Comparison of ENCODE assay signal across 11 mouse cellular contexts in the genomic region with DNA sequence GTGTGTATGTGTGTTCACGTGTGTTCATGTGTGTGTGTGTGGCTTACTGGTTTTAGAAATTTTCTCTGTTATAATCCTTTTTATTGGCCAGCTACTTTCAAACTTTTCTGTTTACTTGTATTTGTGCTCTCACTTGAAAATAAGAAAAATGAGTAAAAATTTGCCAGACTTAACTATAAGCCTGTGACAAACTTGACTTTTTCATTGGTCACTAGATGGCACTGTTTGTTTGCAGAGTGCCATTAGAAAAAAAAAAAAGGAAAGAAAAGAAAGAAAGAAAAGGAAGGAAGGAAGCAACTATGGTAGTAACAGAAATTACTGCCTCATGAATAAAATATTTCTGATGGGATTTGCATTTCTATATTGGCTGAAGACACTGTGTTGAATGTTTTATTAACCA. TPM values are rescaled to one million over a fixed set of nuclear protein-coding genes. Genes with fewer than 3 reads are reported as not detected.
DNase-seq lines count a peak whose midpoint lies in the region; ATAC-seq and TF ChIP-seq lines count a peak whose summit lies in the region.
"Had no signal": no experiment of that assay in that cellular context is flagged by ENCODE, and none has a peak within 500 bp of the region (broad histone marks: within the 10 kb centered on the region; RNA-seq: fewer than 3 reads in every experiment).

No protein-coding gene starts in this region.

- H3K27ac ChIP-seq in heart, postnatal 0 days (ENCODE audit: low read depth), result no peak overlapping the region
- no peak overlapping the region for H3K27ac ChIP-seq in kidney, embryonic 16.5 days (ENCODE audit: low read length)
- H3K27ac ChIP-seq: hindbrain, embryonic 15.5 days; neural tube, embryonic 12.5 days had no signal

- no peak for ATAC-seq in heart, postnatal 0 days (ENCODE audit: insufficient read depth, low read depth)
- ATAC-seq in kidney, embryonic 16.5 days (ENCODE audit: low FRiP score, low TSS enrichment), result no peak

- no peaks in the 10 kb centered on the region for H3K27me3 ChIP-seq in heart, postnatal 0 days (ENCODE audit: control insufficient read depth, insufficient read depth, low read length)
- H3K27me3 ChIP-seq in kidney, embryonic 16.5 days (ENCODE audit: insufficient read depth, low read length), result no peaks in the 10 kb centered on the region
- H3K27me3 ChIP-seq: hindbrain, embryonic 15.5 days; neural tube, embryonic 12.5 days had no signal

- 89% methylated on average over 1 of the region's 1 CpGs for WGBS in heart, postnatal 0 days
- WGBS in kidney, embryonic 16.5 days, result 100% methylated on average over 1 of the region's 1 CpGs

- no peak overlapping the region for H3K9ac ChIP-seq in heart, postnatal 0 days (replicated peaks; ENCODE audit: low read depth, low read length)
- no peak overlapping the region for H3K9ac ChIP-seq in kidney, embryonic 16.5 days (replicated peaks; ENCODE audit: low read length)
- H3K9ac ChIP-seq: hindbrain, embryonic 15.5 days; neural tube, embryonic 12.5 days had no signal

- H3K4me1 ChIP-seq in heart, postnatal 0 days (ENCODE audit: control insufficient read depth, insufficient read depth), result no peaks in the 10 kb centered on the region
- H3K4me1 ChIP-seq in kidney, embryonic 16.5 days (ENCODE audit: insufficient read depth, low read length), result no peaks in the 10 kb centered on the region
- H3K4me1 ChIP-seq: hindbrain, embryonic 15.5 days; neural tube, embryonic 12.5 days had no signal

- H3K36me3 ChIP-seq in heart, postnatal 0 days (replicated peaks; ENCODE audit: control insufficient read depth, insufficient read depth, low read length), result peaks cover under 1% of the 10 kb centered on the region; the same call in 1 of the 2 replicates
- H3K36me3 ChIP-seq in kidney, embryonic 16.5 days (ENCODE audit: insufficient read depth, low read length), result peaks cover 9% of the 10 kb centered on the region

- H3K9me3 ChIP-seq in heart, postnatal 0 days (replicated peaks; ENCODE audit: control insufficient read depth, low read length), result no peaks in the 10 kb centered on the region
- H3K9me3 ChIP-seq in kidney, embryonic 16.5 days (ENCODE audit: low read length), result no peaks in the 10 kb centered on the region
- H3K9me3 ChIP-seq: hindbrain, embryonic 15.5 days; neural tube, embryonic 12.5 days had no signal

- peak; percentile 13 for DNase-seq in heart, postnatal 0 days (ENCODE audit: low spot score)
- DNase-seq in heart, postnatal 4 days, result no peak
- DNase-seq in lung, postnatal 10 days, result peak; percentile 53
- no peak for DNase-seq in lung, adult 18-20 months
- DNase-seq in NIH3T3 (ENCODE audit: low read depth), result peak; percentile 84
- peak; percentile 23 for DNase-seq in naive thymus-derived CD4-positive, alpha-beta T cell, adult 2 months (ENCODE audit: low read depth)
- no peak for DNase-seq in thymus, postnatal 25 days
- DNase-seq: right cerebral cortex, postnatal 4 days had no signal

- TF ChIP-seq CTCF in heart, postnatal 0 days (IDR thresholded peaks at IDR 0.05; ENCODE audit: low read depth), result peak; percentile 60

- no peak overlapping the region for H3K4me2 ChIP-seq in heart, postnatal 0 days (ENCODE audit: low read depth, low read length)
- H3K4me2 ChIP-seq in kidney, embryonic 16.5 days (replicated peaks; ENCODE audit: low read depth, low read length), result no peak overlapping the region
- H3K4me2 ChIP-seq: hindbrain, embryonic 15.5 days; neural tube, embryonic 12.5 days had no signal

- H3K4me3 ChIP-seq in heart, postnatal 0 days (ENCODE audit: low read depth, low read length), result no peak overlapping the region
- H3K4me3 ChIP-seq in kidney, embryonic 16.5 days (ENCODE audit: low read length), result no peak overlapping the region
- H3K4me3 ChIP-seq: hindbrain, embryonic 15.5 days; neural tube, embryonic 12.5 days had no signal

- no peak for TF ChIP-seq EP300 in heart, postnatal 0 days (IDR thresholded peaks at IDR 0.05; ENCODE audit: low read depth)

RNA-seq across cellular contexts. Expression of gene Vti1a, which starts 19.8 kb away (rescaled TPM):
- total RNA-seq in heart, postnatal 0 days (2014; rRNA removed; ENCODE audit: low replicate concordance), result 6.6 and 24.4 TPM in 2 replicates
- polyA plus RNA-seq in heart, postnatal 0 days (2015; fragmentation: Nextera tagmentation; extraction: Ambion mirVana), result 11.5 and 12.5 TPM in 2 replicates
- 10 to 100 TPM; 19.8 to 19.9 TPM for total RNA-seq in heart, postnatal 4 days (2021)
- 28.7 and 30.6 TPM in 2 replicates for polyA plus RNA-seq in kidney, embryonic 16.5 days (2015; fragmentation: Nextera tagmentation; extraction: Ambion mirVana)

RNA-seq across cellular contexts. Expression of gene Zdhhc6, which starts 20.0 kb away (rescaled TPM):
- 31.3 and 36.9 TPM in 2 replicates for total RNA-seq in heart, postnatal 0 days (2014; rRNA removed; ENCODE audit: low replicate concordance)
- polyA plus RNA-seq in heart, postnatal 0 days (2015; fragmentation: Nextera tagmentation; extraction: Ambion mirVana), result 45.3 and 45.4 TPM in 2 replicates
- 10 to 100 TPM; 25.9 to 28.0 TPM for total RNA-seq in heart, postnatal 4 days (2021)
- polyA plus RNA-seq in kidney, embryonic 16.5 days (2015; fragmentation: Nextera tagmentation; extraction: Ambion mirVana), result 111 and 115 TPM in 2 replicates

Comparison
In these comparisons a context has a peak if more than half of its experiments do, and no peak if none do; other contexts are left out.
1. DNase-seq: peak in heart, postnatal 0 days (single experiment), lung, postnatal 10 days (single experiment), NIH3T3 (single experiment) and naive thymus-derived CD4-positive, alpha-beta T cell, adult 2 months (single experiment); none in heart, postnatal 4 days (single experiment), lung, adult 18-20 months (0 of 2) and thymus, postnatal 25 days (single experiment).